Mouse (Mus musculus): Measurements from ENCODE around the gene Gm43302.
"Not testable (repeated sequence)": the region's sequence is repeated elsewhere in the genome, so short reads cannot be mapped to it uniquely, and the experiment has no call there.

Gm43302 gene

GRCm38 (mm10) chr5:105293226-105294165, at the start of gene Gm43302, which contains the start of gene Gbp6:
Gm43302 (minus strand) TSS chr5:105293695.
Gbp6 (minus strand) TSS chr5:105293698.
- DNase-seq (ENCODE audit: low spot score in 2 of 2) = not testable (repeated sequence)

GRCm38 (mm10) chr5:105341281-105341680, 47.8 kb upstream of the Gm43302 start:
- no peak for DNase-seq (ENCODE audit: low spot score in 2 of 2)

- no peak for DNase-seq (ENCODE audit: low spot score in 2 of 2)
These were observed 29.0 kb upstream of the Gm43302 start for GRCm38 (mm10) chr5:105322543-105322942.

- DNase-seq (ENCODE audit: low spot score in 2 of 2) = no peak
These were observed 17.4 kb upstream of the Gm43302 start for GRCm38 (mm10) chr5:105310941-105311340.

- DNase-seq (ENCODE audit: low spot score in 2 of 2) = not testable (repeated sequence)
These were observed 15.7 kb upstream of the Gm43302 start for GRCm38 (mm10) chr5:105309148-105309547.

- not testable (repeated sequence) for DNase-seq (ENCODE audit: low spot score in 2 of 2)
These were observed 13.5 kb upstream of the Gm43302 start for GRCm38 (mm10) chr5:105306946-105307345.

- no peak for DNase-seq (ENCODE audit: low spot score in 2 of 2)
These were observed 12.7 kb upstream of the Gm43302 start for GRCm38 (mm10) chr5:105306159-105306581.

GRCm38 (mm10) chr5:105305671-105306070, 12.2 kb upstream of the Gm43302 start:
- not testable (repeated sequence) for DNase-seq (ENCODE audit: low spot score in 2 of 2)

- no peak for DNase-seq (ENCODE audit: low spot score in 2 of 2)
These were observed 8.5 kb upstream of the Gm43302 start for GRCm38 (mm10) chr5:105301963-105302362.

GRCm38 (mm10) chr5:105301531-105301930, 8.0 kb upstream of the Gm43302 start:
- DNase-seq (ENCODE audit: low spot score in 2 of 2) = no peak

- DNase-seq (ENCODE audit: low spot score in 2 of 2) = no peak
These were observed 2.3 kb upstream of the Gm43302 start for GRCm38 (mm10) chr5:105295746-105296145.

GRCm38 (mm10) chr5:105292492-105292891, 1.0 kb downstream of the Gm43302 start:
- DNase-seq (ENCODE audit: low spot score in 2 of 2) = no peak

- not testable (repeated sequence) for DNase-seq (ENCODE audit: low spot score in 2 of 2)
These were observed 2.6 kb downstream of the Gm43302 start for GRCm38 (mm10) chr5:105290921-105291320.

- not testable (repeated sequence) for DNase-seq (ENCODE audit: low spot score in 2 of 2)
These were observed 32.8 kb downstream of the Gm43302 start for GRCm38 (mm10) chr5:105260673-105261072.

GRCm38 (mm10) chr5:105252491-105252890, 41.0 kb downstream of the Gm43302 start:
- no peak for DNase-seq (ENCODE audit: low spot score in 2 of 2)

GRCm38 (mm10) chr5:105244741-105245140, 48.8 kb downstream of the Gm43302 start:
- DNase-seq (ENCODE audit: low spot score in 2 of 2) = not testable (repeated sequence)

GRCm38 (mm10) chr5:105240982-105241381, 52.5 kb downstream of the Gm43302 start:
- not testable (repeated sequence) for DNase-seq (ENCODE audit: low spot score in 2 of 2)

GRCm38 (mm10) chr5:105239483-105240047, 53.9 kb downstream of the Gm43302 start, which contains the start of gene Gbp10:
Gbp10 (minus strand) TSS chr5:105239533.
- not testable (repeated sequence) for DNase-seq (ENCODE audit: low spot score in 2 of 2)

- DNase-seq (ENCODE audit: low spot score in 2 of 2) = not testable (repeated sequence)
These were observed 55.1 kb downstream of the Gm43302 start for GRCm38 (mm10) chr5:105238402-105238801.

- not testable (repeated sequence) for DNase-seq (ENCODE audit: low spot score in 2 of 2)
These were observed 57.5 kb downstream of the Gm43302 start for GRCm38 (mm10) chr5:105236040-105236439.

- not testable (repeated sequence) for DNase-seq (ENCODE audit: low spot score in 2 of 2)
These were observed 84.5 kb downstream of the Gm43302 start for GRCm38 (mm10) chr5:105208957-105209356.

GRCm38 (mm10) chr5:105200791-105201355, 92.6 kb downstream of the Gm43302 start:
- DNase-seq (ENCODE audit: low spot score in 2 of 2) = not testable (repeated sequence)

All from spleen, postnatal 4 days (tissue).